Mouse (Mus musculus): ENCODE data around the gene Tns3. TPM values are rescaled to one million over a fixed set of nuclear protein-coding genes. Genes with fewer than 3 reads are reported as not detected.

The Tns3 gene
- polyA plus RNA-seq, 1 experiment, result 23.4 TPM

- peaks cover 48% of the 10 kb centered on the region for H3K79me2 ChIP-seq (ENCODE audit: control insufficient read depth, insufficient read depth)
- no peak overlapping the region for H3K4me3 ChIP-seq
- no peaks in the 10 kb centered on the region for H3K27me3 ChIP-seq (ENCODE audit: control insufficient read depth, insufficient read depth, insufficient read length)
- H3K36me3 ChIP-seq (ENCODE audit: control insufficient read depth, insufficient read depth), result peaks cover 34% of the 10 kb centered on the region
- H3K4me2 ChIP-seq (ENCODE audit: low read depth), result no peak overlapping the region
- H3ac ChIP-seq (ENCODE audit: control insufficient read depth, insufficient read length), result no peak overlapping the region
- no peak for TF ChIP-seq SRF (IDR thresholded peaks at IDR 0.05; ENCODE audit: control insufficient read depth, insufficient read length, low read depth)
- TF ChIP-seq TCF3 (IDR thresholded peaks at IDR 0.05; ENCODE audit: insufficient read length, low read depth), result no peak
- TF ChIP-seq USF1 (IDR thresholded peaks at IDR 0.05; ENCODE audit: low read depth), result no peak
- no peak for TF ChIP-seq MAX (IDR thresholded peaks at IDR 0.05; ENCODE audit: low read depth)
- TF ChIP-seq MYOG (IDR thresholded peaks at IDR 0.05; ENCODE audit: control insufficient read depth in 1 of 3, insufficient read depth in 1 of 3, insufficient read length in 2 of 3, low read depth in 2 of 3), result no peak
- TF ChIP-seq MYOD1 (IDR thresholded peaks at IDR 0.05; ENCODE audit: control insufficient read depth in 1 of 3, insufficient read length in 2 of 3, low read depth in 2 of 3), result no peak
- no peak for TF ChIP-seq POLR2A (IDR thresholded peaks at IDR 0.05; ENCODE audit: insufficient read length, low read depth)
- no peak for TF ChIP-seq TCF12 (IDR thresholded peaks at IDR 0.05; ENCODE audit: insufficient read depth, poor library complexity, severe bottlenecking)
- TF ChIP-seq E2F4 (IDR thresholded peaks at IDR 0.05; ENCODE audit: insufficient read depth), result no peak
- no peak for TF ChIP-seq CEBPB (IDR thresholded peaks at IDR 0.05; ENCODE audit: insufficient read depth, poor library complexity, severe bottlenecking)
- no peak for TF ChIP-seq REST (IDR thresholded peaks at IDR 0.05; ENCODE audit: insufficient read depth, insufficient read length)
- TF ChIP-seq POLR2AphosphoS2 (IDR thresholded peaks at IDR 0.05; ENCODE audit: insufficient read length, low read depth), result no peak
These were observed 211.1 kb downstream of the Tns3 start for GRCm38 (mm10) chr11:8453252-8453651.

- H3K79me2 ChIP-seq (ENCODE audit: control insufficient read depth, insufficient read depth), result peaks cover 32% of the 10 kb centered on the region
- H3K36me3 ChIP-seq (ENCODE audit: control insufficient read depth, insufficient read depth), result peaks cover 43% of the 10 kb centered on the region
- no peak for TF ChIP-seq MYOG (IDR thresholded peaks at IDR 0.05; ENCODE audit: control insufficient read depth in 1 of 3, insufficient read depth in 1 of 3, insufficient read length in 2 of 3, low read depth in 2 of 3)
- no peak for TF ChIP-seq TCF12 (IDR thresholded peaks at IDR 0.05; ENCODE audit: insufficient read depth, poor library complexity, severe bottlenecking)
- no peak for TF ChIP-seq USF1 (IDR thresholded peaks at IDR 0.05; ENCODE audit: low read depth)
- no peak for TF ChIP-seq POLR2A (IDR thresholded peaks at IDR 0.05; ENCODE audit: insufficient read length, low read depth)
- no peak for TF ChIP-seq POLR2AphosphoS2 (IDR thresholded peaks at IDR 0.05; ENCODE audit: insufficient read length, low read depth)
- TF ChIP-seq MYOD1 (IDR thresholded peaks at IDR 0.05; ENCODE audit: control insufficient read depth in 1 of 3, insufficient read length in 2 of 3, low read depth in 2 of 3), result no peak
- no peak for TF ChIP-seq CEBPB (IDR thresholded peaks at IDR 0.05; ENCODE audit: insufficient read depth, poor library complexity, severe bottlenecking)
- no peak for TF ChIP-seq REST (IDR thresholded peaks at IDR 0.05; ENCODE audit: insufficient read depth, insufficient read length)
- no peak for TF ChIP-seq E2F4 (IDR thresholded peaks at IDR 0.05; ENCODE audit: insufficient read depth)
- TF ChIP-seq TCF3 (IDR thresholded peaks at IDR 0.05; ENCODE audit: insufficient read length, low read depth), result no peak
- no peak for TF ChIP-seq MAX (IDR thresholded peaks at IDR 0.05; ENCODE audit: low read depth)
- TF ChIP-seq SRF (IDR thresholded peaks at IDR 0.05; ENCODE audit: control insufficient read depth, insufficient read length, low read depth), result no peak
- peak overlapping the region; percentile 18 for H3K4me2 ChIP-seq (ENCODE audit: low read depth)
- no peak overlapping the region for H3ac ChIP-seq (ENCODE audit: control insufficient read depth, insufficient read length)
- H3K27me3 ChIP-seq (ENCODE audit: control insufficient read depth, insufficient read depth, insufficient read length), result no peaks in the 10 kb centered on the region
- no peak overlapping the region for H3K4me3 ChIP-seq
These were observed 212.6 kb downstream of the Tns3 start for GRCm38 (mm10) chr11:8451597-8452201.

- Histone ChIP-seq H3K27me3 (ENCODE audit: control insufficient read depth, insufficient read depth, insufficient read length) (no peaks in the 10 kb centered on the region), H3K36me3 (ENCODE audit: control insufficient read depth, insufficient read depth) (peaks cover 42% of the 10 kb centered on the region), H3K79me2 (ENCODE audit: control insufficient read depth, insufficient read depth) (peaks cover 23% of the 10 kb centered on the region), H3K4me3 (no peak overlapping the region), H3K4me2 (ENCODE audit: low read depth) (peak overlapping the region; percentile 10), H3ac (ENCODE audit: control insufficient read depth, insufficient read length) (no peak overlapping the region)
- TF ChIP-seq CEBPB (IDR thresholded peaks at IDR 0.05; ENCODE audit: insufficient read depth, poor library complexity, severe bottlenecking), result no peak
- no peak for TF ChIP-seq POLR2A (IDR thresholded peaks at IDR 0.05; ENCODE audit: insufficient read length, low read depth)
- no peak for TF ChIP-seq MYOG (IDR thresholded peaks at IDR 0.05; ENCODE audit: control insufficient read depth in 1 of 3, insufficient read depth in 1 of 3, insufficient read length in 2 of 3, low read depth in 2 of 3)
- no peak for TF ChIP-seq TCF12 (IDR thresholded peaks at IDR 0.05; ENCODE audit: insufficient read depth, poor library complexity, severe bottlenecking)
- no peak for TF ChIP-seq REST (IDR thresholded peaks at IDR 0.05; ENCODE audit: insufficient read depth, insufficient read length)
- no peak for TF ChIP-seq POLR2AphosphoS2 (IDR thresholded peaks at IDR 0.05; ENCODE audit: insufficient read length, low read depth)
These were observed 213.8 kb downstream of the Tns3 start for GRCm38 (mm10) chr11:8450540-8450939.

- Histone ChIP-seq H3K4me3 (no peak overlapping the region), H3ac (ENCODE audit: control insufficient read depth, insufficient read length) (no peak overlapping the region), H3K27me3 (ENCODE audit: control insufficient read depth, insufficient read depth, insufficient read length) (no peaks in the 10 kb centered on the region), H3K4me2 (ENCODE audit: low read depth) (no peak overlapping the region), H3K36me3 (ENCODE audit: control insufficient read depth, insufficient read depth) (peaks cover 45% of the 10 kb centered on the region), H3K79me2 (ENCODE audit: control insufficient read depth, insufficient read depth) (peaks cover 13% of the 10 kb centered on the region)
- TF ChIP-seq E2F4 (IDR thresholded peaks at IDR 0.05; ENCODE audit: insufficient read depth), result no peak
- no peak for TF ChIP-seq POLR2A (IDR thresholded peaks at IDR 0.05; ENCODE audit: insufficient read length, low read depth)
- TF ChIP-seq TCF3 (IDR thresholded peaks at IDR 0.05; ENCODE audit: insufficient read length, low read depth), result no peak
- TF ChIP-seq SRF (IDR thresholded peaks at IDR 0.05; ENCODE audit: control insufficient read depth, insufficient read length, low read depth), result no peak
- TF ChIP-seq CEBPB (IDR thresholded peaks at IDR 0.05; ENCODE audit: insufficient read depth, poor library complexity, severe bottlenecking), result no peak
- peak in 2 of 3 experiments; percentile 13 to 77 for TF ChIP-seq MYOG (IDR thresholded peaks at IDR 0.05; ENCODE audit: control insufficient read depth in 1 of 3, insufficient read depth in 1 of 3, insufficient read length in 2 of 3, low read depth in 2 of 3)
- no peak for TF ChIP-seq TCF12 (IDR thresholded peaks at IDR 0.05; ENCODE audit: insufficient read depth, poor library complexity, severe bottlenecking)
- TF ChIP-seq USF1 (IDR thresholded peaks at IDR 0.05; ENCODE audit: low read depth), result no peak
- no peak for TF ChIP-seq REST (IDR thresholded peaks at IDR 0.05; ENCODE audit: insufficient read depth, insufficient read length)
- peak in 1 of 3 experiments; percentile 47 for TF ChIP-seq MYOD1 (IDR thresholded peaks at IDR 0.05; ENCODE audit: control insufficient read depth in 1 of 3, insufficient read length in 2 of 3, low read depth in 2 of 3)
These were observed 218.4 kb downstream of the Tns3 start for GRCm38 (mm10) chr11:8445915-8446356.
